Mouse (Mus musculus) embryo, embryonic 10.5 days (tissue): Measurements from ENCODE around the gene Ung.

Source experiments
- DNase-seq: peaks from one replicate; pipeline ENCODE4 v3.0.0-alpha.2; 2015; ENCODE audit warnings: low spot score

Gene Ung

DNA sequence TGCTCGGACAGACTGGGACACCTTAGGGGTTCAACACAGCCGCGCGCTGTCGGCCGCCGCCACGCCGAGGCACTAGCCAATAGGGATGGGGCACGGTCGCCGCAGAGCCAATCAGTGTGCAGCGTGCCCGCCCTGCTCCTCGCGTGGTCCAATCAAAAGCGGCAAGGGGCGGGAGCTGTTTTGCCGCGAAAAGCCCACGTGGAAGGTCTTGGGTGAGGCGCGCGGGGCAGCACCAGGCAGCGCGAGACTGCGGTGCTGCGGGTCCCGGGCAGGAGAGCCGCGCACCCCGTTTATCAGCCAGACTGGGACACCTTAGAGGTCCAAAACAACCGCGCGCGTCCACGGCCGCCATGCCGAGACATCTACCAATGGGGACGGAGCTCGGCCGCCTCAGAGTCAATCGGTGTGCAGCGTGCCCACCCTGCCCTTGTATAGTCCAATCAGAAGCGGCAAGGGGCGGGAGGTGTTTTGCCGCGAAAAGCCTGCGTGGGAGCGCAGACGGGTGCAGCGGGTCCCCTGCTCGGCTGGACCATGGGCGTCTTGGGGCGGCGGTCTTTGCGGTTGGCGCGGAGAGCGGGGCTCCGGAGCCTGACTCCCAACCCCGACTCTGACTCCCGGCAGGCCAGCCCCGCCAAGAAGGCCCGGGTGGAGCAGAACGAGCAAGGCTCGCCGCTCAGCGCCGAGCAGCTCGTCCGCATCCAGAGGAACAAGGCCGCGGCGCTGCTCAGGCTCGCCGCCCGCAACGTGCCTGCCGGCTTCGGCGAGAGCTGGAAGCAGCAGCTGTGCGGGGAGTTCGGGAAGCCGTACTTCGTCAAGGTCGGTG is 723 bp downstream of the Ung start:
- peak; percentile 95 for DNase-seq

DNA sequence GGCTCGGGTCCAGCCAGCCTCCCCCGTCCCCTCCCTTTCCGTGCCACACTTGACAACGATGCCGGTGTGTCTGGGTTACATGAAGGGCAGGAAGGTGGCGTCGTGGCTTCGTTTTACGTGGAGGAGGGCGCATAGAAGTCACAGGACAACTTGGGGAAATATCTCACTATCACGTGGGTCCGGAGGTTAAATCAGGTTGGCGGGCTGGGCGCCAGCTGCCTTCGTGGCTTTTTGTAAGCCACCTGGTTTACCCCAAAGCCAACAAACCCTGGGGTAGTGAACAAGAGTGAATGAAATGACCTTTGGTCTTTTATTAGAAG is 1.3 kb downstream of the Ung start:
- DNase-seq: peak; percentile 40

DNA sequence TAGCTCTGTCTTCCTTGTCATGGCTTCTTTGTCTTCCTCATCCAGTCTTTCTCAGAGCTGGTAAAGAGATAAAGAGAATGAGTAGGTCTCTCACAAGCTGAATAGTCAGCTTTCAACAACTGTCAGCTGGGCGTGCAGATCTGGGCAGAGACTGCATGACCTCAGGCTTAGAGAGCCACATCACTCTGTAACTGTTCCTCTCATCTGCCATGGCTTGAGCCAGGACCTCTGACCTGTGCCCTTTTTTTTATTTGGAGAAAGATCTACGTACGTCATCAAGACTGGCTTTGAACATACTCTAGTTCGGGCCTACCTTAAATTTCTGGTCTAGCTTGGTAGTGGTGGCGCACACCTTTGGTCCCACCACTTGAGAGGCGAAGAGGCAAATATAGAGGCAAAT is 2.7 kb downstream of the Ung start:
- no peak for DNase-seq

DNA sequence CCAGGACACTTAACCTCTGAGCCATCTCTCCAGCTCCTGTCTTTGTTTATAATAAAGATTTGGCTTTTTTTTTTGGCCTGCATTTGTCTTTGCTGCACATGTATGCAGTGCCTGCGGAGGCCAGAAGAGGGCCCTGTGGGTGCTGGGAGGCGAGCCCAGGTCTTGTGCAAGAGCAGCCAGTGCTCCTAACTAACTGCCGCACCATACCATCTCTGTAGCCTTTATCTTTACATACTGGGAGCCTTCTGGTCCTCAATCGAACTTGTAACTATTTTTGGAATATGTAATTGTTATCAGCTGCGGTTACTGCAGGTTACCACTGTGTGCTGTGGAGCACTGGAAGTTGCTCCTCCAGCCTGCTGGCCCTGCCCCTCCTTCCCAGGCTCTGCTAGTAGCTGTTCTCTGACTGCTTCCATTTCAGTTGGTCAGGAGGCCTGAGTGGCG is 3.9 kb downstream of the Ung start:
- DNase-seq: peak; percentile 35

DNA sequence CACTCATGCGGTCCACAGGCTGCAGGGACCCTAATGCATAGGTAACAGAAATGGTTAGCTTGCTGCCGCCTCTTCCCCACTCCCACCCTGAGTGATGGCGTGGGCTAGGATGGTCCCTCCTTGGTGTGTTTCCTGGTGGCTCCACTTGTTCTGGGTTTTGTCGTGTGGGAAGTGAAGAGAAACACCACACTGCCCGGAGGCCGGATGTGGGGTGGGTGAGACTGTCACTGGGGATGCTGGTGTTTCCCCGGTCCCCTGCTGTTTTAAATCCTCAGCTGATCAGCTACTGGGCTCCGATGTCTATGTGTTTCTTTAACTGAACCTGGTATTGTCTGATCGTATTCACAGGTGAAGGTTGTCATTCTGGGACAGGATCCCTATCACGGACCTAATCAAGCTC is 5.3 kb downstream of the Ung start:
- no peak for DNase-seq

DNA sequence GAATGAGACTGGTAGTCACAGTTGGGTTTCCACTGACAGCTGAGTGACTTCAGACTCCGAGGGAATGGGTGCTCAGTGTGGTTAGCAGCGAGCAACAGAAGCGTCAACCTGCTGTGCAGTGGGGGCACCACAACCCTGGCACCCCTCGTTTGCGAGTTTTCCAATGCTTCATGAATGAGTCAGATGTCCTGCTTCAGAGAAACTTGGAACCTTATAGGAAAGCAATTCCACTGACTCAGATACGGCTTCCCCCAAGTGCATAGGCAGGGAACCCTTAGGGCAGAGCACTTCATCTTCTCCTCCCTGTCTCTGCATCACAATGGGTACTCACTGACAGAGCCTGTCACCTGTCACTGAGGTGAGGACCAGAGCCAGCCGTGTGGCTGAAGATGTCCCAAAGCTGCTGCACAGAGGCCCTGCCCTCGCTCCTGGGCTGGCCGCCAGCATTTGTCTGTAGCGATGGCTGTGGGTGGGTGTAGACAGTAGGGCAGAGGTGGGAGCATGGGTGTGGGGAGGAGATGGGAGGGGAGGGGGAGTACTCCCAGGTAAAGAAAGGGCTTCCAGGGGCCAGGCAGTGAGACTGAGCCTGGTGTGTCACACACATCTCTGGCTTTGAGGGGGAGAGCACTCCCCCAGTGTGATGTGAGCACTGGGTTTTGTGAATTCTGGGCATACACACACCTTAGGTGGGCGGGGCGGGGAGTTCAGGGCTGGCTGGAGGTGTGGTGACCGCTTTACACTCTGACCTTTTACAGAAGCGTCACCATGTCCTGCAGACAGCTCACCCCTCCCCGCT is 7.5 kb downstream of the Ung start:
- no peak for DNase-seq

DNA sequence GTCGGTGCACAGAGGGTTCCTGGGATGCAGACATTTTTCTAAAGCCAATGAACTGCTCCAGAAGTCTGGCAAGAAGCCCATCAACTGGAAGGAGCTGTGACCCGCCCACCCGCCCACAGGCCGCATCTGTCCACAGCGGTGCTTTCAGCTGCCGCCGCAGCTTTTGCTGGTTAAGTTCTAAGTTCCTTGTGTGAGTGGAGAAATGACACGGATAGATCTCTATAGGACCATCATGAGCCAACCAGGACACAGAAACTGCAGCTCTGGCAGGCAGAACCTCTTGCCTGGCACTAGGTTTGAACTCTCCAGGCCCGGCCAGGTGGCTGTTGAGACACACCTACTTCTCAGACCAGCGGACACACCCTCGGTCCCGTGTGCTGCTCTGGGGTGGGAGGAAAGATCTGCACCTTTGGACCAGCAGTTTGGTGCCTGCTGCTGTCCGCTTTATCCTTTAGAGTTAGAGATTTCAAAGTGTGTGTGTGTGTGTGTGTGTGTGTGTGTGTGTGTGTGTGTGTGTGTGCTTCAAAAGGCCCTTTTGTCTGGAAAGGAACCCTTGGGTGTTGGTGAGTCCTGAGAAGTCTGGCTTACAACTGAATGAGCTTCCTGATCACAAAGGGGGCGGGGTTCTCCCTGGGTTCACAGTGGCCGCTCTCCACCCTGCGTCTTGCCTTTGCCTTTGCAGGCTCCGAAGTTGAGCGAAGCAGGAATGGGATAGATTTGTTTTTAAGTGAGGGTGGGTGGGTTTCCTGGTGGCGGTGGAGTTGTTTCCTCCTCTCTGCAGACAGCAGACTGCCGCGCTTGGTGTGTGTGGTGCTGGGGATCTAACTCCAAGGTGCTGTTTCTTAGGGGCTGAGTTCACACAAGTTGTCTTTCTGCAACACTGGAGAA is 8.3 kb downstream of the Ung start:
- DNase-seq: no peak

DNA sequence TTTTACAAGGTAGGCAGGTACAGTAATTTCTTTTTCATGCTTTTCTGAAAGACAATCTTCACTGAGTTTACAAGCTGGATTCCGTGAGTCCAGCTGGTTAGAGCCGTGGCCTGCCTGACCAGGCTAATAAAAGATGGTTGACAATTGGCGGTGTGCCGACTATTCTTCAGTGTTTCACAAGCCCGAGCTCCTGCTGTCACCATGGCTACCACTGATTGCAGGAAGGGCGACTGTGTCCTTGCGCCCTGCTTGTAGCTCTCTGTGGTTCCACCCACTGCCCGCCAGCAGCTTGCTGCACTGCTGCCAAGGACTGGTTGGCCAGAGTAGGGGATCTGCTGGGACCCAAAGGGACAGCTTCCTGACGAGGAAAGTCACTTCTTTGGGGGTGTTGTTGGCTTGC is 9.0 kb downstream of the Ung start:
- peak; percentile 32 for DNase-seq

DNA sequence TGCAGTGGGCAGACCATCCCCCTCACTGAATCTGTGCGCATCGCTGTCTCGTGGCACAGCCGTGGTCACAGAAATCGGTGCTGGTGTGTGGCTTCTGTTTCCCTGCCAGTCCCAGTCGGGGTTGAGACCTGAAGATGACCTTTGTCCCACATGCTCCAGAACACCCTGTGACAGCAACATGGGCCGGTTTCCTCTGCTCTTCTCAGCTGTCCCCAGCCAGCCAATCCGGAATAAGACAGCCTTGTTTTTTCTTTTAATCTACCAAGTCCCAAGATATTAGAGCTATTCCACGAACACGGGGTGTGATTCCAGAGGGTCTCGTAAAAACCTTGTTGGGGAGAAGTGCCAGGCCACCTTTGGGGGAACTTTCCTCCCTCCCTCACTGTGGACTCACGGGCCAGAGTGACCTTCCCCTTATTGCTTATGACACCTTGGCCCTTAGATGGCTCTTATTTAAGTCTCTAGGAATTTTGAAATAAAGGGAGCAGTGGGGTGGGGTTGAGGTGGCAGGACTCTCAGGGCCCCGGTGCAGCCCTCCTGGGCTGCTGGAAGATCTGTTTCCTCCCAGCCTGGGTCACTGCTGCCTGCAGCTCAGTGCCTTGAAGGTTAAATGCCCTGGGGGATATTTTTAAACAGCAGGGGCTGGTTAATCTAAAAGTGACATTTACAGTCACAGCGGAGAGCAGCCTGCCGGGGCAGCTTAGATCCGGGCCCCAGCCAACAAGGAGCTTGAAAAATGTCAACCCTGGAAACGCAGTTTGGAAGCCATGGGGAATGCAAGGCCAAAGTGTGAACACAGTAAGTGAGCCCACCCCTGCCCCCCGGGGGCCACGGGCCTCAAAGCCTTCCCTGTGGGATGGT is 16.1 kb downstream of the Ung start, which contains the start of gene Acacb:
Gene Acacb, plus strand, starts transcription at position 508 of the 861 bp plus-strand sequence.
- DNase-seq: peak; percentile 27

DNA sequence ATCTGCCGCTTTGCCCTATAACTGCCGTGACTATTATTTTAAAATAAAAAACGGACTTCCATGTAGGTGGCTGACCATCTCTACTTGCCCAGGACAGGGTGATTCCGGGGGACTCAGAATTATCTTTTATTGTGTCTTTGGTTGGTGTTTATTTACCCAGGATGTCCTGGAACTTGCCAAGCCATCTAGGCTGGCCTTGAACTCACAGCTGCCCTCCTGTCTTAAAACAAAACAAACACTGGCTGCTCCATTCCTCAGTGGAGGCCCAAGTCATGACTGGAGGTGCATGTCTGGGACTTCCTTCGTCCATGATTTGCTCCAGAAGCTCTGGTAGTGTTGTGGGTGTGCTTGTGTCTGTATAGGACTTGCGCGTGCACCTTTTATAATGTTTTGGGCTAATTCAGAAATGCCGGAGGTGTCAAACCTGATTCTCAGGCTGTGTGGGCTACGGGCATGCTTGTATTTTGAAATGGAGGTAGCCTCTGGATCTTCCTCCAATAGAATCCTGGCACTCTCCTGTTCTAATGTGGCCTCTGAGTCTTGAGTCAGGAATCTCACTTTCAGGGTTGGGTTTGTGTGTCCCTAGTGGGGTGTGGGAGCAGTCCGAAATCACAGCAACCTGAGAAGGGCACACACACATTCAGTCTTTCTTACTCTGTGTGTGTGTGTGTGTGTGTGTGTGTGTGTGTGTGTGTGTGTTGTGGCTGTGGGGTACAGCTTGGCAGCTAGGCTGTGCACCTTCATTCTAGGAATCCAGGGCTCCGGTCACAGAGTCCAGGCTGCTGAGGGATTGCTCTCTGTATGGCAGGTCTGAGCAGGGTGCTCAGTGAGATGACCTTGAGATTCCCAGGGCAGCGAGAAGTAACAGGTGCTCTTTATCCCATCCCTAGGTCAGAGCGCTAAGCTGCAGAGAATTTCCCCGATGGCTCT is 17.1 kb downstream of the Ung start:
- no peak for DNase-seq

DNA sequence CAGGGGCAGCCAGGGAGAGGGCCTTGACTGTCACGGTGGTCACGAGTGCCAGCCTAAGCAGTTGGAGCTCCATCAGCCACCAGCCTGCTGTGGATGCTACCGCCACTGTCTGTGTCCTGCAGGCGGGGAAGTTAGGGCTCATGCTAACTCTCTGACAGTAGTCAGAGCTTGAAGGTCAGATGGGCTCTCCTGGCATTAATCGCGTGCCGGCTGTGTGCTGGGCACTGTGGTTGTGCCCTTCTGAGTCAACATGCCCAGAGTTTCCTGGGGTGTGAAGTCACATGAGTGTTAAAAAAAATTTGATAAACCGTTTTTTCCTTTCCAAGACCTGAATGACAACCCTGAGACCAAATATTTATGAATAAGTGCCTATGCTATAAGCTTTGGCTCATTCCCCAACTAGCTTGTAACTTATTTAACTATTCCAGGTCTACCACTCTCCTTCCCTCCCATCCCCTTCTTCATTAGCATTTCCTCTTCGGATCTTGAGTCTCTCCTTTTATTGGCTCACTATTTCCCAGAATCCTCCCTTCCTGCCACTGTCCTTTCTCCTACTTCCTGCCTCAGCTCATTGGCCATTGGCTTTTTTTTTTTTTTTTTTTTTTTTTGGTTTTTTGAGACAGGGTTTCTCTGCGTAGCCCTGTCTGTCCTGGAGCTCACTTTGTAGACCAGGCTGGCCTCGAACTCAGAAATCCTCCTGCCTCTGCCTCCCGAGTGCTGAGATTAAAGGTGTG is 22.3 kb downstream of the Ung start:
- DNase-seq: no peak

DNA sequence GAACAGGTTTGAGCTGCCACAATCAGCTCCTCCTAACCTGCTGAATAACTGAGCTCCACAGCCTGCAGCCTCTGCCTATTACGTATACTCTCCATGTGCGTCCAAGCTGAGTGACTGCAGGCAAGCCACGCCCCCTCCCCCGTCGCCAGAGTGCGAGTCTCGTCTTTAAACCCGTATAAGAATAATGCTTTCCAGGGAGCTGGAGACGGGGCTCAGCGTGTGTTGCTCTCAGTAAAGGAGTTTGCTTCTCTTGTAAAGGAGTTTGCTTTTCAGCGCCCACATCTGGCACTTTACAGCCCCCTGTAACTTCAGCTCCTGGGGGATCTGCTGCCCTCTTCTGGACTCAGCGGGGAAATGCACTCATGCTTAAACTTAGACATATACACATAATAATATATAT is 23.3 kb downstream of the Ung start:
- peak; percentile 75 for DNase-seq

DNA sequence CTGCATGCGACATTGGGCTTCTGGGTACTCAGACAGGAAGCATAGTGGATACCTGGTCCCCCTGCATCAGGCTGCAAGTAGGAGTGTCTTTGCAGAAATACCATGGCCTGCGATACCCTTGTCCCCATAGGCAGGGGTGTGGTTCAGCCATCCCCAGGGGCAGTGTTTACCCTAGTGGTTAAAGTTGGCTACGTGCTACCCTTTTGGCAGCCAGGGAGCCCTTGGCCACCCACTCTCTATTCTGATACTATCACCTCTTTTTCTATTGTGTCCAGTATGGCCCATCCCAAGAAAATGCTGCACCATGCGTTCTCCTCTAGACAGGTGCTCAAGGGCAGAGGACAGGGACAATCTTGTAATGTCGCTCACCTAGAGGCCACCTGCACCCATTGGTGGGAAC is 24.6 kb downstream of the Ung start:
- DNase-seq: no peak

DNA sequence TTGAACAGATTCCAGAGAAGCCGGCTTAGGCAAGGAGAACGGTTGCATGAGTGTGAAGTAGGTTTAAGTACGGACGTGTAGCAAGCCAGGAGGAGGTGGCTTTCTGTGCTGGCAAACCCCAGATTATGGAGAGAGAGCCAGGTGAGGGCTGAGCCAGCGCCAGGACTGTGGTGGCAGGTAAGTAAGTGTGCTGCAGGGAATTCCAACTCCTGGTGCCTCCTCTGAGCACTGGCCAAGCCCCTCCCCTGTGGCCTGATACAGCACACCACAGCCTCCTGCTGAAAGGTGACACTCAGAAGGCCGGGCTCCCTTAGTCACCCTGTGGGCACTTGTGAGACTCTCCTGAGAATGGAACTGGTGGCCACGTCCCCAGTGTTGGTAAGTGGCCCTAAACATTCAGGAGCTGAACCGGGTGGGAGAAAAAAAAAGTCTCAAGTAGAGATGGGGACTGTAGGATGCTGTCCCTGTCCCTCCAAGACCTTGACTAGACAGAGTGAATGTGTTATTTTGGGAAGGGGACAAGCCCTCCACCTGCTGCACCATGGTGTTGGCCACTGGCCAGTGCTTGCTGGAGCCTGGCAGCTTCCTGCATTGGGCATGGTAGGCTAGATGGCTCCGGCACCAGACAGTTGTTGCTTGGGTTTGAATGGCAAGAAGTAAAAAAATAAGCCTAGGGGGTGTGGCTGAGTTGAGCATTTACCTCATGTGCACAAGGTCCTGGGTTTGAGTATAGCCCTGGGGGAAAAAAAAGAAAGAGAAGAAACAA is 25.2 kb downstream of the Ung start:
- no peak for DNase-seq

DNA sequence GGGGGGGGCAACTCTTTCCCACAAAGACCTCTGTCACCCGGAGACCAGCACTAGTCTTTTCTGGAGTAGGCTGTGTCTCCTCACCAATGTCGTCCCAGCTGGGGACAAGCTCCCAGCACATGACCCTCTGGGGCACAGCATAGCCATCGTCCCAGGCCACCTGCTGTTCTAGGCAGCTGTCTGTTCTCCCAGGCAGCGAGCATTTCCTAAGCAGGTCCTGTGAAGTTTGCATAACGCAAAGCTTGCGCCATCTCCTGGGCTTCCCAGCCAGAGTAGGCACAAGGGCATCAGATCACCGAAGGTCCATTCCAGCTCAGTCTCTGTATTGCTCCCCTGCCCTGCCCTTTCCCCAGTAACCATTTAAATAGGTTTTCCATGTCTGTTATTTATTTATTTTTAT is 27.1 kb downstream of the Ung start:
- DNase-seq: no peak

DNA sequence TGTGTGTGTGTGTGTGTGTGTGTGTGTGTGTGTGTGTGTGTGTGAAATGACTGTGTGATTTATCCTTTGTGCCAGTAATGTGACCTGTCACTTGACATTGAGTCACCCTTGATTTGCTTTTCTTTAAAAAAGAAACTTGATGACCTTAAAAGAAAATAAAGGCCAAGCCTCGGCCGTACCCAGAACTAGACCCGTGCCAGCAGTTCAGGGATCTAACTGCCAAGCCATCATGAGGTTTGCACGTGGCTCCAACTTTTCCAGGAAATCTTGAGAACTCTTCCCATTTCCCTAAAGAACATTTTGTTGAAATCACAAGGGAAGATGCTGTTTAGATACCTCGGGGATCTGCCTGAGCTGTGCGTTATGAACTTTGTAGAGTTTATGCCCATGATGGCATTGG is 31.2 kb downstream of the Ung start:
- DNase-seq: no peak

DNA sequence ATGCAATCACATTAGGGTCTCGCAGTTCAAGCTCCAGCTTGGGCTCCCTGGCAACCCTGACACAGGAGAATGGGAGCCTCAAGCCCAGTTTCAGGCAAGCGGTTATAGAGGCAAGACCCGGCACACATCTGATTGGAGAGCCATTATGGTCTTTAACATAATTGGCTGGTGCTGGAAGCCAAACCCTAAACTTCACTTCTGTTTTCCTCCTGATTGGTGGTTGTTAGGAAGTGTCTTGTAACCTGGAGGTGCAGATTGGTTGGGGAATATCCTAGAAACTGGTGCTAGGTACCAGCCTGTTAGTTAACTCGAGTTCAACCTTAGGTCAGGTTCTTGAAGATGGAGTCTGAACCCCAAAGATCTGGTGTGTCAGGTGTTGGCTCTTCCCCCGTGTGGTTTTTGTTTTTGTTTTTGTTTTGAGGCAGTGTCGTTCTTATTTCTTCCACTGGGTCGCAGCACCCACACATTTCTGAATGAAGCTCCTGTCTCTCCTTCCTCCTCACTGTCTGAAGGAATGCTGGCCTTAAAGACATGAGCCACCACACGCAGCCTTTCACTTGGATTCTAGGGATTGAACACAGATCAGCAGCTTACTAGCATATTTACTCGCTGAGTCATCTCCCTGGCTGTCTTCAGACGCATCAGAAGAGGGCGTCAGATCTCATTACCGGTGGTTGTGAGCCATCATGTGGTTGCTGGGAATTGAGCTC is 32.1 kb downstream of the Ung start:
- no peak for DNase-seq

DNA sequence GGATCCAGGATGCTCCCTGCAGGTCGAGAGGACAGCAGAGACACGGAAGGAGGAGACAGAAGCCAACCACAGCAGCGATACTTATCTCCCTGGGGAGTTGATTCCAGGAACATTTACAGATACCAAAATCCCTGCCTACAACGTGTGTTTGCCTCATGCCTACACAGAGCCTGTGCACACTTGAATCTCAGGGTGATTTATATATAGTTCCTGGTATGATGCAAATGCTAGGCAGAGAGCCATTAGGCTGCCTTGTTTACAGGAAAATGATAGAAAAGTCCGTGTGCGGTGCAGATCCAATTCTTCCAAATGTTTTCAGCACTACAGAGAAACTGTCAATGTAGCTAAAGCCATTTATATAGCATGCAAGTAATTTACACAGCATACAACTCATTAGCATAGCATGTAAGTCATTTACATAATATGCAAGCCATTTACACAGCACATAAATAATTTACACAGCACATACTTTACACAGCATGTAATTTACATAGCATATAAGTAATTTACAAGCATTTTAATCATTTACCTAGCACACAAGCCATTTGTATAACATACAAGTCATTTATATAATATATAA is 33.0 kb downstream of the Ung start:
- no peak for DNase-seq
